ENCODE assay signal across 17 mouse cellular contexts in the genomic region with DNA sequence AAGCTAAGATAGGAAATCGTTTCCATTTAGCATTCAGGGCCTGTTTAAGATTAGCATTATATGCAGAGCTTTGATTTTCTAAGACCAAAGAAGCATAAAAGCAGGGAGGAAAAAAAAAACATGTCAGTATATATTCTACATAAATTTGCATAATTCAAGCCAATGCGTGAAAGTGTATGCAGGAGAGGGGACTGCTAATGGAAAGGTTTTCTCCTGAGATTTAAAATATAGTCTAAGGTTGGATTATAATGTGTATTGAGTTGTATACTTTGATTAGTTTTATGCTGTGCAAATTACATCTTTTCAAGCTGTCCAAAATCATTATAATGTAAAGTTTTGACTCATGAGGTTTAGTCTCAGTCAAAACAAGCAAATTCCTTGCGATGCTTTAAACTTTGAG.
"Had no signal": no experiment of that assay in that cellular context is flagged by ENCODE, and none has a peak within 500 bp of the region (broad histone marks: within the 10 kb centered on the region; RNA-seq: fewer than 3 reads in every experiment).

No protein-coding gene starts in this region.

- H3K4me3 ChIP-seq: midbrain, embryonic 10.5 days; midbrain, embryonic 13.5 days; myocyte; neural tube, embryonic 13.5 days; neural tube, embryonic 15.5 days had no signal

- H3K4me2 ChIP-seq: lung, embryonic 14.5 days; midbrain, embryonic 13.5 days; neural tube, embryonic 13.5 days; neural tube, embryonic 15.5 days had no signal

- DNase-seq: lung, adult 18-20 months; lung, embryonic 14.5 days; lung, postnatal 10 days; lung, postnatal 4 days; retina, postnatal 1 day; right cerebral cortex, adult 18-20 months; right cerebral cortex, postnatal 25 days; right cerebral cortex, postnatal 4 days; spleen, adult 18-20 months; thymus, adult 18-20 months; thymus, postnatal 14 days; thymus, postnatal 36 days had no signal

- H3K4me1 ChIP-seq: midbrain, embryonic 10.5 days; midbrain, embryonic 13.5 days; neural tube, embryonic 13.5 days had no signal

- ATAC-seq: midbrain, embryonic 13.5 days had no signal

- H3K9ac ChIP-seq: lung, embryonic 14.5 days; midbrain, embryonic 13.5 days; neural tube, embryonic 13.5 days; neural tube, embryonic 15.5 days had no signal

- H3K9me3 ChIP-seq: midbrain, embryonic 10.5 days; midbrain, embryonic 13.5 days; neural tube, embryonic 13.5 days; neural tube, embryonic 15.5 days had no signal

- H3K27me3 ChIP-seq: midbrain, embryonic 13.5 days; neural tube, embryonic 13.5 days; neural tube, embryonic 15.5 days had no signal

- H3K27ac ChIP-seq: midbrain, embryonic 10.5 days; midbrain, embryonic 13.5 days; neural tube, embryonic 13.5 days; neural tube, embryonic 15.5 days had no signal

- H3K36me3 ChIP-seq: midbrain, embryonic 10.5 days; midbrain, embryonic 13.5 days; neural tube, embryonic 13.5 days; neural tube, embryonic 15.5 days had no signal
